ENCODE assay signal across 18 mouse cellular contexts in the genomic region with DNA sequence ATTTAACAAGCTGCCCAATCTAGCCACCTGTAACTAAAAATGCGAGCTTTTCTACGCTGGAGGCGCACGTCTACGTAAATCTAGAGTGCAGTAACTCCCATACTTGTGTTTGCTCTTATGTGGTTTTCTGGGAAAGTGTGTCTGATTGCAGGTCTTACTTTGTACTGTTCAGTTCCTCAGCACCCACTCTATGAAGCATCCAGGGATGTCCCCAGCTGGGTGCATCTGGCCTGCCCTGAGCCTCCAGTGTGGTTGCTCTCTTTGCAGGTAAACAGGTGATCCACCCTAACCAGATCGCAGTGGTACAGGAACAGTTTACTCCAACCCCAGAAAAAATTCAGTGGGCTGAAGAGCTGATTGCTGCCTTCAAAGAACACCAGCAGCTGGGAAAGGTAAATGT.
DNase-seq lines count a peak whose midpoint lies in the region; ATAC-seq lines count a peak whose summit lies in the region.
"Had no signal": no experiment of that assay in that cellular context is flagged by ENCODE, and none has a peak within 500 bp of the region (broad histone marks: within the 10 kb centered on the region; RNA-seq: fewer than 3 reads in every experiment).

No protein-coding gene starts in this region.

- H3K36me3 ChIP-seq in neural tube, embryonic 13.5 days, result no peaks in the 10 kb centered on the region
- H3K36me3 ChIP-seq in neural tube, embryonic 15.5 days, result no peaks in the 10 kb centered on the region
- H3K36me3 ChIP-seq: embryonic facial prominence, embryonic 15.5 days; liver, embryonic 12.5 days; lung, embryonic 15.5 days had no signal

- intact Hi-C loops in heart, postnatal 25 days (cut with DNase I), result no loop called here

- peaks cover 36% of the 10 kb centered on the region for H3K27me3 ChIP-seq in neural tube, embryonic 13.5 days
- H3K27me3 ChIP-seq in neural tube, embryonic 15.5 days (replicated peaks), result peaks cover 16% of the 10 kb centered on the region; the same call in 1 of the 2 replicates
- H3K27me3 ChIP-seq: embryonic facial prominence, embryonic 15.5 days; liver, embryonic 12.5 days; lung, embryonic 15.5 days had no signal

- peak overlapping the region; percentile 35; the same call in 1 of the 2 replicates for H3K4me2 ChIP-seq in neural tube, embryonic 13.5 days
- no peak overlapping the region for H3K4me2 ChIP-seq in neural tube, embryonic 15.5 days
- H3K4me2 ChIP-seq: embryonic facial prominence, embryonic 15.5 days; liver, embryonic 12.5 days; lung, embryonic 15.5 days had no signal

- peak; percentile 43 for DNase-seq in heart, adult 11 months
- DNase-seq in heart, postnatal 25 days (ENCODE audit: low spot score), result no peak
- DNase-seq in cerebellum, postnatal 36 days, result peak; percentile 45 to 74
- DNase-seq in c-Kit-positive CD71-positive TER-119-positive erythroid progenitor cells, embryonic 14.5 days (ENCODE audit: low spot score), result no peak
- no peak for DNase-seq in T-cell, adult 2 months (ENCODE audit: low spot score)
- DNase-seq: adrenal gland, postnatal 25 days; embryo, embryonic 11 days; heart, adult 18-20 months; kidney, adult 8-10 months; midbrain, embryonic 14.5 days; right cerebral cortex, adult 18-20 months; thymus, postnatal 4 days had no signal

- no peak for ATAC-seq in neural tube, embryonic 13.5 days (ENCODE audit: low read depth)
- ATAC-seq in neural tube, embryonic 15.5 days (ENCODE audit: low FRiP score), result no peak
- ATAC-seq: activated CD4-positive, CD25-positive, alpha-beta regulatory T cell, adult 4 months; liver, embryonic 12.5 days had no signal

- H3K9me3 ChIP-seq in neural tube, embryonic 13.5 days, result no peaks in the 10 kb centered on the region
- H3K9me3 ChIP-seq in neural tube, embryonic 15.5 days (replicated peaks), result no peaks in the 10 kb centered on the region
- H3K9me3 ChIP-seq: embryonic facial prominence, embryonic 15.5 days; liver, embryonic 12.5 days; lung, embryonic 15.5 days had no signal

- H3K4me3 ChIP-seq in neural tube, embryonic 13.5 days, result no peak overlapping the region
- H3K4me3 ChIP-seq in neural tube, embryonic 15.5 days (replicated peaks), result no peak overlapping the region
- H3K4me3 ChIP-seq: embryonic facial prominence, embryonic 15.5 days; liver, embryonic 12.5 days; lung, embryonic 15.5 days had no signal

- 0 out of 2 replicates have a peak overlapping the region, but pooled peaks have one; percentile 59 for H3K27ac ChIP-seq in neural tube, embryonic 13.5 days (replicated peaks)
- H3K27ac ChIP-seq in neural tube, embryonic 15.5 days (replicated peaks), result no peak overlapping the region
- H3K27ac ChIP-seq: embryonic facial prominence, embryonic 15.5 days; liver, embryonic 12.5 days; lung, embryonic 15.5 days had no signal

- WGBS in neural tube, embryonic 13.5 days, result 83% methylated on average over 6 of the region's 6 CpGs
- 80% methylated on average over 6 of the region's 6 CpGs for WGBS in neural tube, embryonic 15.5 days

- no peak overlapping the region for H3K9ac ChIP-seq in neural tube, embryonic 13.5 days
- no peak overlapping the region for H3K9ac ChIP-seq in neural tube, embryonic 15.5 days (replicated peaks)
- H3K9ac ChIP-seq: embryonic facial prominence, embryonic 15.5 days; liver, embryonic 12.5 days; lung, embryonic 15.5 days had no signal

- H3K4me1 ChIP-seq in neural tube, embryonic 13.5 days (replicated peaks), result peaks cover 45% of the 10 kb centered on the region
- H3K4me1 ChIP-seq in neural tube, embryonic 15.5 days, result peaks cover 17% of the 10 kb centered on the region; the same call in 1 of the 2 replicates
- H3K4me1 ChIP-seq: embryonic facial prominence, embryonic 15.5 days; liver, embryonic 12.5 days; lung, embryonic 15.5 days had no signal

Comparison
In these comparisons a context has a peak if more than half of its experiments do, and no peak if none do; other contexts are left out.
1. DNase-seq: peak in heart, adult 11 months (single experiment) and cerebellum, postnatal 36 days (2 of 2); none in heart, postnatal 25 days (single experiment), c-Kit-positive CD71-positive TER-119-positive erythroid progenitor cells, embryonic 14.5 days (single experiment) and T-cell, adult 2 months (single experiment).